Mouse (Mus musculus): ENCODE measurements at regions not wholly inside any gene's neighbourhood (a gene's known extent, or its start where the extent isn't known, plus 50 kb on each side); places are given as distances from the start of the nearest gene placed in this dataset.
"Not testable (repeated sequence)": the region's sequence is repeated elsewhere in the genome, so short reads cannot be mapped to it uniquely, and the experiment has no call there.

DNA sequence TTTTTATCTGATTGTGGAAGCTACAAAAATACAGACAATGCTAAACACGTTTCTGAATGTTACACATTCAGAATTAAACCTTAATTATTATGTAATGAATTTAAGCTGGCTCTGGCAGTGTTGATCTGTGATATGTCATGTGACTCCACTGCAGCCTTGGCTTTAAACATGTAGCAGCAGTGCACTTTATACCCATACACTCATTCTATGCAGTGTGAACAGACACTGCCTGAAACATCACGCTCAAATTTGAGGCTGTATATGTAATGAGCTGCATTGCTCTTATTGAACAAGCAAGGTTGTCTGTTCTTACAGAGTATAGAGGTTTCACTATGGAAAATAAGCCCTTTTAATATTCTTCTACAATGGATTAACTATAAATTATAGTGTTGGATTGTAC lies 235.9 kb upstream of the Zfp804b start:
- Histone ChIP-seq H3K9me3 (no peaks in the 10 kb centered on the region), H3K4me2 (no peak overlapping the region), H3K9ac (no peak overlapping the region), H3K27me3 (no peaks in the 10 kb centered on the region), H3K4me1 (replicated peaks) (no peaks in the 10 kb centered on the region), H3K27ac (replicated peaks) (no peak overlapping the region), H3K4me3 (no peak overlapping the region), H3K36me3 (no peaks in the 10 kb centered on the region)
- WGBS, result 70% methylated on average over 2 of the region's 2 CpGs
- ATAC-seq (ENCODE audit: low read depth), result no peak

DNA sequence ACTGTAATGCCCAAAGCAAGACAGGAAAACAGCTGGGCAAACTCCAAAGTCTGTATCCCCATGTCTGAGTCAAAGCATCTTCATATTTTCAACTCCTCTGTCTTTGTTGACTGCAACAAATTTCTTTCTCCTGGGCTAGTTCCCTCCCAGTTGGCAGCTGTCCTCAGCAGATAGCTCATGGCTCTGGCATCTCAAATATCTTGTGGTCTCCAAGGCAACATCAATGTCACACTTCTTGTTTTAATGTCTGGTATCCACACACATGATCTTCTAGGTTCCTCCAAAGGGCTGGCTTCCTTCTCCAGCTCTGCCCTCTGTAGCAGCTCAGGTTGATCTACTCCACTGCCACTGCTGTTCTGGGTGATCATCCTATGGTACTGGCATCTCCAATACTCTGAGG lies 242.0 kb upstream of the Zfp804b start:
- Histone ChIP-seq H3K4me1 (replicated peaks) (no peaks in the 10 kb centered on the region), H3K36me3 (no peaks in the 10 kb centered on the region), H3K27me3 (no peaks in the 10 kb centered on the region), H3K4me2 (no peak overlapping the region), H3K9ac (no peak overlapping the region), H3K4me3 (no peak overlapping the region), H3K9me3 (no peaks in the 10 kb centered on the region), H3K27ac (replicated peaks) (no peak overlapping the region)
- ATAC-seq (ENCODE audit: low read depth), result no peak

DNA sequence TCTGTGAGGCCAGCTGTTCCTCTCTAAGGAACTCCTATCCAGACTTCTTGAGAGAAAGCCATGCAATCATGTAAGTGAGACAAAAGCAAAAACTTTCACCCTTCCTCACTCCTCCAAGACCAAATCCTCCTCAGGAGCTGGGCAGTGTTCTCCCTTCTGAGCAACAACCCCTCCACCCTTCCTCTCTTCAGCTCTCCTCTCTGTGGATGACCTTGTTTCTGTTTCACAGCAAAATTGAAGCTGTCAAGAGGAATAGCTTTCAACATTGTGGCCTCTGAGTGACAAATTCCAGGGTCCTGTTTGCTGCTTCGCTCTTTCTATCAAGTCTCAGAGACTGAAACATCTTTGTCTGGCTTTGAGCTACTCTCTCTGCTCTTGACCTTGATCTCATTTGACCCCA lies 255.9 kb upstream of the Zfp804b start:
- Histone ChIP-seq H3K9ac (no peak overlapping the region), H3K27ac (replicated peaks) (no peak overlapping the region), H3K36me3 (no peaks in the 10 kb centered on the region), H3K4me3 (no peak overlapping the region), H3K27me3 (no peaks in the 10 kb centered on the region), H3K9me3 (no peaks in the 10 kb centered on the region), H3K4me1 (replicated peaks) (no peaks in the 10 kb centered on the region), H3K4me2 (no peak overlapping the region)
- WGBS, result 97% methylated on average over 1 of the region's 1 CpGs
- no peak for ATAC-seq (ENCODE audit: low read depth)

DNA sequence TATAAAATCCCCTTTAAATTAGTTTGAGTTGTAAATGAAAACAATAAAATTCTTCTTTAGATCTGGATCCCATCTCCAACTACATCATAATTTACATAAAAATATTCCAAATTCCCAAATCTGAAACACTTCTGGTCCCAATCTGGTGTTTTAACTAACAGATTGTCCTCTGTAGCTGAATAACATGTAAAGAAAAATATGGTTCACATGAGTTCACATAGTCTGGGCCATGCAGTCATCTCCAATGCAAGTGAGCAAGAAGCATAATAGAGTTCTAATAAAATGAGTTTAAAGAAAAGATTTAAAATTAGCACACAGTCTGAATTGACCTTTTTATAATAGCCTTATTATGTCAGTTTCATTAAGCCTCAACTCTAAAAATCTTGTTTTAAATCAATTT lies 263.0 kb upstream of the Zfp804b start:
- no peaks in the 10 kb centered on the region for H3K36me3 ChIP-seq
- no peaks in the 10 kb centered on the region for H3K27me3 ChIP-seq
- no peak overlapping the region for H3K27ac ChIP-seq (replicated peaks)
- H3K4me1 ChIP-seq (replicated peaks), result no peaks in the 10 kb centered on the region
- ATAC-seq (ENCODE audit: low read depth), result no peak
- H3K4me3 ChIP-seq, result no peak overlapping the region
- H3K4me2 ChIP-seq, result no peak overlapping the region
- H3K9ac ChIP-seq, result no peak overlapping the region
- H3K9me3 ChIP-seq, result no peaks in the 10 kb centered on the region

DNA sequence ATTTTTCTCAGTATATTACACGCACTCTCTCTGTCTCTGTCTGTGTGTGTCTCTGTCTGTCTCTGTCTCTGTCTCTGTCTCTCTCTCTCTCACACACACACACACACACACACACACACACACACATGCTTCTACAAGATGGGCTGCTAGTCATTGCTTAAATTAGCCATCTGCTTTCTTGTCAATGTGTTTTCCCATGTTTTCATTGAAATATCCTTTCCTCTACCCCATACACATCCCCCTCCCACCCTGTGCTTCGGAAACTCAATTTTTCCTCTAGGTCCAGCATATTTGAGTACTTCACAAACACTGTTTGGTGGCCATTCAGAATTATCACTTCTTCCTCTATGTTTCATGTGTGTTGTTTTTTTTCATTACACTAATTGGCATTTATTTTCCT lies 263.4 kb upstream of the Zfp804b start:
- no peaks in the 10 kb centered on the region for H3K9me3 ChIP-seq
- WGBS, result 90% methylated on average over 2 of the region's 2 CpGs
- ATAC-seq (ENCODE audit: low read depth), result no peak
- H3K4me1 ChIP-seq (replicated peaks), result no peaks in the 10 kb centered on the region
- no peak overlapping the region for H3K27ac ChIP-seq (replicated peaks)
- H3K4me2 ChIP-seq, result no peak overlapping the region
- no peaks in the 10 kb centered on the region for H3K27me3 ChIP-seq
- H3K36me3 ChIP-seq, result no peaks in the 10 kb centered on the region
- no peak overlapping the region for H3K9ac ChIP-seq
- no peak overlapping the region for H3K4me3 ChIP-seq

DNA sequence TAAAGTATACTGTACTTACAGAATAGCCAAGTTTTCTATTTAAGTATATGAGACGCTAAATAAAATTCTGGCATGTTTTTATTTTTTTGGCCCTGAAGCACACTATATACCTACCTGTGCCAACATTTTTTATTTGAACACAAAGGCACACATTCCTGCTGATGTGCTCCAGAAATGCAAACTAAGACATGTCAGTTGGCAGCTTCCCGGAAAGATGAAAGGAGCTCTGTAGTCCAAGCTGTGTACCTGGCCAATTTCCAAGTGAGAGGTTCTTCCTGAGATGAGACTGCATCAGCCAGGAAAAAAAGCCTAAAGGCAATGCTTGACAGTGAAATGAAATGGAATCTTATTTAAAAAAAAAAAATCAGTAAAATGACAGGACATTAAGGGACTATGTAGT lies 305.0 kb upstream of the Steap4 start:
- 77% methylated on average over 2 of the region's 2 CpGs for WGBS
- no peaks in the 10 kb centered on the region for H3K36me3 ChIP-seq
- no peaks in the 10 kb centered on the region for H3K9me3 ChIP-seq
- H3K4me2 ChIP-seq, result no peak overlapping the region
- no peak overlapping the region for H3K4me3 ChIP-seq
- no peak overlapping the region for H3K27ac ChIP-seq (replicated peaks)
- H3K9ac ChIP-seq, result no peak overlapping the region
- ATAC-seq (ENCODE audit: low read depth), result no peak
- H3K4me1 ChIP-seq (replicated peaks), result no peaks in the 10 kb centered on the region
- no peaks in the 10 kb centered on the region for H3K27me3 ChIP-seq

DNA sequence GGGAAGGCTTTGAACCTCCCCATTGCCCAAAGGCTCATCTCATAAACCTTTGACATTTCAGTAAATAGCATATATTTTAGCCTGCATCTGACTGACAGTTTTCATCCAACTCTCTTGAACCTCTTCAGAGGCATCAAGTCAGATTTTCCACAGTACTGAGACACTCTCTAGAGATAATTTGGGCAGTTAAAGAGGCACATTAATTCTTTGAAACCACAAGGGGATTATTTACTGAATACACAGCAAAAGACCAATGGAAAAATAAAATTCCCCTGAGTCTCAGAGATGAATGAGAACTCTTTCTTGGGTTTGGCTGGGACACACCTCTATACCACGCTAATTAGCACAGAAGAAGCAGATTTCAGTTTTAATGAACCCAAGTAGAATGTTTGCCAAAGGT lies 258.5 kb upstream of the Steap4 start:
- H3K27ac ChIP-seq (replicated peaks), result no peak overlapping the region
- H3K4me2 ChIP-seq, result no peak overlapping the region
- no peak overlapping the region for H3K9ac ChIP-seq
- no peaks in the 10 kb centered on the region for H3K9me3 ChIP-seq
- H3K36me3 ChIP-seq, result no peaks in the 10 kb centered on the region
- no peaks in the 10 kb centered on the region for H3K4me1 ChIP-seq (replicated peaks)
- no peak for ATAC-seq (ENCODE audit: low read depth)
- 68% methylated on average over 1 of the region's 1 CpGs for WGBS
- H3K27me3 ChIP-seq, result no peaks in the 10 kb centered on the region
- no peak overlapping the region for H3K4me3 ChIP-seq

DNA sequence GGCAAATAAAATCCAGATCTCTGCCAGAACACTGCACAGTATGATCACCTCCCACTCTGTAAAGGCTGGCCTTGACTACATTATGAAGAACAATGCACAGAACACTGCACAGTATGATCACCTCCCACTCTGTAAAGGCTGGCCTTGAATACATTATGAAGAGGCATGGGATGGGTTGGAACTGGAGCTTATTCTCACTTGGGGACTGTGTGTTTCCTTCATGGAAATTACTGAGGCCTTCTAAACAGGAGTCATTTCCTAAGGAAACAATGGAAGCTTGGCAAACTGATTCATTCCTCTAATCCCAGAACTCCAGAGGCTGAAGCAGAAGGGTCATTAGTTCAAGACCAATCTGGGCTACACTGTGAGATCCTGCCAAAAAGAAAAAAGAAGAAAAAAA lies 240.7 kb upstream of the Steap4 start:
- Histone ChIP-seq H3K27me3 (no peaks in the 10 kb centered on the region), H3K27ac (replicated peaks) (no peak overlapping the region), H3K4me3 (no peak overlapping the region), H3K9ac (no peak overlapping the region), H3K4me1 (replicated peaks) (no peaks in the 10 kb centered on the region), H3K36me3 (no peaks in the 10 kb centered on the region), H3K9me3 (no peaks in the 10 kb centered on the region), H3K4me2 (no peak overlapping the region)
- no peak for ATAC-seq (ENCODE audit: low read depth)

DNA sequence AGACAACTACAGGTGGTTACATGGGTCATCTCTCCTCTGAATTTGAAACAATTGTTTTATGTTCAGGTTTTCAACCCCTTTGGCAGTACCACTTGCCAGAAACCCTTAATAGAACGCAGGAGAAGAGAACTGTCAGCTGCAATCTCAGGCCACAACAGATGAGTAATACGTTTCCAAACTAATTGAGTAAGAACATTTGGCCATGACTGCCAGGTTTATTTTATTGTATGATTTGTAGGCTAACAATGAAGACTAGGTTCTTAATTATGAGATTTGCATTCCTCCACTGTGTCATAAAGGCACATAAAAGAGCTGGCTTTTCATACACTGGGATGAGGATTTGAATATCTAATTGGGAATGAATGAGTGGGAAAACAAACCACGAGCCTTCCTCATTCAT lies 240.2 kb upstream of the Steap4 start:
- 69% methylated on average over 3 of the region's 3 CpGs for WGBS
- Histone ChIP-seq H3K4me1 (replicated peaks) (no peaks in the 10 kb centered on the region), H3K27me3 (no peaks in the 10 kb centered on the region), H3K9me3 (no peaks in the 10 kb centered on the region), H3K4me3 (no peak overlapping the region), H3K27ac (replicated peaks) (no peak overlapping the region), H3K4me2 (no peak overlapping the region), H3K36me3 (no peaks in the 10 kb centered on the region), H3K9ac (no peak overlapping the region)
- no peak for ATAC-seq (ENCODE audit: low read depth)

DNA sequence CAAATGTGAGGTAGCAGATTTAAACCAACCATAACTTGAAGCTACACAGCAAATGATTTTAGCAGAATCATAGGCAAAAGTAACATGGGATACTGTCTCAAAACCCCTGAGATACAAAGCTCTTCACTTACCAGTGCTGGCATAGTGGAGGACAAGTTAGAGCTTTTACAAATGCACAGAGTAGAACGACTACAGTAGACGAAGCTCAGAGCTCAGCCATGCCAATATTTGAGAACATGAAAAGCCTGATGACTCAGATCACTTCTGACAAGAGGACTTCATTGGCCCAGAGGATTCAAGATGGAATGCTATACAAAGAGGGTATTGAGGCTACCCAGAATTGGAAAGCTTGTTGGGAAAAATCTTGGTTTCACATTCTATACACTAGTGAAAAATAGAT lies 239.6 kb upstream of the Steap4 start:
- H3K27me3 ChIP-seq, result no peaks in the 10 kb centered on the region

DNA sequence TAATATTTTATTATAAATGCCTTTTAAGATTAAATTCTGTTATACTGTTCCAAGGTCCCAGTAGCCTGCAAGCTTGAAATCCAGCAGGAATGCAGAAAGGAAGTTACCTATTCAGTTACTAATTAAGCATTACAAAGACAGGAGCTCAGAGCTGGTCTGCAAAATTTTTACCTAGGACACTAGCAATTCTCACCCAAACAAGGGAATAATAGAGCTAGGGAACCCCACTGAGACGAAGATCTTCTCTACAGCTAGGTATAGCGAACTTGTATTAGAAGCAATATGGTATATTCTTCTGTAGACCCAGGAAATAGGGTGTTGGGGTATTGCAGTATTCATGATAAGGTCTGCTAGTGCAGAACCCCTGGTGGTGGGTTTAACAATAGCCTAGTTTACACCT lies 227.7 kb upstream of the Steap4 start:
- not testable (repeated sequence) for H3K9me3 ChIP-seq; H3K4me3 ChIP-seq; H3K9ac ChIP-seq; H3K27ac ChIP-seq (replicated peaks); H3K27me3 ChIP-seq; H3K4me1 ChIP-seq (replicated peaks); H3K36me3 ChIP-seq; ATAC-seq (ENCODE audit: low read depth); H3K4me2 ChIP-seq
- WGBS, result 68% methylated on average over 2 of the region's 2 CpGs

More for the DNA sequence above, 239.6 kb upstream of the Steap4 start:
- WGBS, result 89% methylated on average over 2 of the region's 2 CpGs
- Histone ChIP-seq H3K36me3 (no peaks in the 10 kb centered on the region), H3K4me2 (no peak overlapping the region), H3K27ac (replicated peaks) (no peak overlapping the region), H3K4me1 (replicated peaks) (no peaks in the 10 kb centered on the region), H3K9ac (no peak overlapping the region), H3K9me3 (no peaks in the 10 kb centered on the region), H3K4me3 (no peak overlapping the region)
- ATAC-seq (ENCODE audit: low read depth), result no peak

DNA sequence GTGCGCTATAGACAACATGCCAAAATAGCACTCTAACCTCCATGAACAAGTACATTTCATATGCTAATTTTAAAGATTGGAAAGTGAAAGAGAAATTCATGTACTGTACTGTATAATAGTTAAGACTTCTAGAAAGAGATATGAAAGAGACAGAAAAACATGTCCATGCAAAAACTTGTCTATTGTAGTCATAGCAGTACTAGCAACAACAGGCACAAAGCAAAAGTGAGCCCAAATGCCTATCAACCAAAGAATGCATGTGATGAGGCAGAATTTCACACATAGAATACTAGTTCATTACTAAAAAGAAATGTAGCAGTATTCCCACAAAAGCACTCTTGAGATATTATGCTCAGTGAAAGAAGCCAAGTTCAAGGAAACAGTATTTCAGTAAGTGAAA lies 180.4 kb upstream of the Steap4 start:
- Histone ChIP-seq H3K27me3 (no peaks in the 10 kb centered on the region), H3K27ac (replicated peaks) (no peak overlapping the region), H3K9me3 (no peaks in the 10 kb centered on the region), H3K4me2 (no peak overlapping the region), H3K4me1 (replicated peaks) (no peaks in the 10 kb centered on the region), H3K36me3 (no peaks in the 10 kb centered on the region), H3K4me3 (no peak overlapping the region), H3K9ac (no peak overlapping the region)
- ATAC-seq (ENCODE audit: low read depth), result no peak
- WGBS, result 93% methylated on average over 1 of the region's 1 CpGs

DNA sequence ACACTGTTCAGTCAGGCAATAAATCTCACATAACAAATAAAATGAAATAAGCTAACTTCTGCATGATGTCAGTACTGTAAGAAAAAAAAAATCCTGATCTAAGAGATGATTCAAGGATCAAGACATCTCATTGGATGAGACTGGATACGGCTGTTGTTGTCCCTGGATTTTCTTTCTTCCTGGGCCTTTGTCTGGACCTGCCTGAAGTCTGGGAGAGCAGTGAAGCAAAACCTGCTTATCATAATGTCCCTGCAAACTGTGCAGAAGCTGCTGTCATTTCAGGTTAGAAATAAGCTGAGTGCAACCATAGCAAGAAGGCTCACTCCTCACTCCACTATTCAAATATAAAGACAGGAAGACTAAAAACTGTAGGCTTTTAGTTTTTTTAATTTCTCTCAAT lies 178.0 kb upstream of the Steap4 start:
- Histone ChIP-seq H3K9ac (no peak overlapping the region), H3K9me3 (no peaks in the 10 kb centered on the region), H3K27me3 (no peaks in the 10 kb centered on the region), H3K4me2 (no peak overlapping the region), H3K4me3 (no peak overlapping the region), H3K36me3 (no peaks in the 10 kb centered on the region), H3K27ac (replicated peaks) (no peak overlapping the region), H3K4me1 (replicated peaks) (no peaks in the 10 kb centered on the region)
- 81% methylated on average over 1 of the region's 1 CpGs for WGBS
- ATAC-seq (ENCODE audit: low read depth), result no peak

DNA sequence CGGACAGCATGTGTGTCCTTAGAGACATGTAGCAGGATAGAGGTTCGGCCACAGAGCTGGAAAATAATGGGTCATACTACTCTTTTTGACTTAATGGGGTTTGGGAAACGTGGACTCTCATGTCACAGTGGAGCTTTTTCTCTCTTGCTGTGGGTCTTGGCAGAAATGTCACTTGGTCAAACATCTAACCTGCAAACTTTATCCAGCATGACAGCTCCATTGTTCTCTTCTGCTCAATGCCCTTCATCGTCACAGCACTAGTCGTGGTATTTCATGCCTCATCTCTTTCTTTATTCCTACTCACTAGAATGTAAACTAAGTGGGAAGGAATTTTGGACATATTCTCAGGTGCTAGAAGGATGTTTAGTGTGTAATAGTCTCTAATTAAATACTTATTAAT lies 171.9 kb upstream of the Steap4 start:
- Histone ChIP-seq H3K27ac (replicated peaks) (no peak overlapping the region), H3K4me2 (no peak overlapping the region), H3K9me3 (no peaks in the 10 kb centered on the region), H3K4me3 (no peak overlapping the region), H3K27me3 (no peaks in the 10 kb centered on the region), H3K4me1 (replicated peaks) (no peaks in the 10 kb centered on the region), H3K9ac (no peak overlapping the region), H3K36me3 (no peaks in the 10 kb centered on the region)
- no peak for ATAC-seq (ENCODE audit: low read depth)
- WGBS, result 60% methylated on average over 5 of the region's 5 CpGs

All from neural tube, embryonic 13.5 days (tissue).